Mouse (Mus musculus) olfactory bulb, adult 2 months (tissue): ENCODE measurements around the gene Fgfr2. TPM values are rescaled to one million over a fixed set of nuclear protein-coding genes. Genes with fewer than 3 reads are reported as not detected.

Experiments used
- H3K27ac ChIP-seq: fragments of 200-500 bp; 2 replicates; pipeline ENCODE4 v1.5.1; 2012; ENCODE audit warnings: low read depth, low read length; ENCODE audit not compliant: insufficient read depth
- H3K4me1 ChIP-seq: fragments of 200-500 bp; 2 replicates; pipeline ENCODE4 v1.6.1; 2012; ENCODE audit warnings: low read length; ENCODE audit not compliant: control insufficient read depth, insufficient read depth
- H3K4me3 ChIP-seq: fragments of 200-500 bp; 2 replicates; pipeline ENCODE4 v1.5.1; 2012; ENCODE audit warnings: mild to moderate bottlenecking, low read depth, low read length, moderate library complexity; ENCODE audit not compliant: insufficient read depth
- CTCF ChIP-seq: fragments of 200-500 bp; IDR thresholded peaks from 2 replicates; pipeline ENCODE4 v1.5.1; 2012; ENCODE audit warnings: low read depth, mild to moderate bottlenecking, low read length, moderate library complexity; ENCODE audit not compliant: insufficient read depth
- POLR2A ChIP-seq: fragments of 200-500 bp; IDR thresholded peaks from 2 replicates; pipeline ENCODE4 v1.6.1; 2012; ENCODE audit warnings: mild to moderate bottlenecking, low read depth, low read length, moderate library complexity; ENCODE audit not compliant: insufficient read depth
- WGBS: fragments of 180-500 bp; shearing (Covaris S2); methylation state at CpG from one replicate; pipeline ENCODE4 v1.1.7; 2018; 5-methylcytosine and 5-hydroxymethylcytosine counted together
- polyA plus RNA-seq: library from polyadenylated mRNA; stranded (reverse); fragments of >200 nt; gene quantifications from 2 replicates; pipeline ENCODE4 v1.2.4, GENCODE M21; 2012; ENCODE audit warnings: low replicate concordance; ENCODE audit not compliant: missing spikeins, insufficient read depth, insufficient read length

Fgfr2 gene
- polyA plus RNA-seq, 1 experiment, result not detected

- WGBS, result 93% methylated on average over 7 of the region's 7 CpGs
- H3K4me1 ChIP-seq, result no peaks in the 10 kb centered on the region
- TF ChIP-seq CTCF, result no peak
- no peak for TF ChIP-seq POLR2A
Observed at GRCm38 (mm10) chr7:132491902-132492301, 631.2 kb downstream of the Fgfr2 start.

DNA sequence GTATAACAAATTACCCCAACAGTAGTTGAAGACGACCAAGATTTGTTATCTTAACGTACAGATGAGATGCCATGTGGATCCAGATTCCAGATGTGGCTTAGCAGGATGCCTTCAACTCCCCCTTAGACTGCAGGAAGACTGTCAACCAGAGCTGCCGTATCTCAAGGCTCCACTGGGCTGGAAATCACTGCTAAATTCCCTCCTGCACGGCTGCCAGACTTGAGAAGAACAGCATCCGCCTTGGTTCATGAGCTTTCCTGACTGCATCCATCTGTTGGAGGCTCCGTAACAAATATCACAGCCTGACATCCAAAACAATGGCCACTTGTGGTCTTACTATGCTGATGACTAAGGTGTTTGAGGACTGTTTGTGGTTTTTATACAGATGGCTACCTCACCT, 635.8 kb downstream of the Fgfr2 start:
- no peak overlapping the region for H3K4me3 ChIP-seq
- TF ChIP-seq CTCF (no peak), POLR2A (no peak)
- H3K4me1 ChIP-seq, result peaks cover 2% of the 10 kb centered on the region; the same call in 1 of the 2 replicates
- H3K27ac ChIP-seq, result no peak overlapping the region
- WGBS, result 74% methylated on average over 6 of the region's 6 CpGs

More at GRCm38 (mm10) chr7:132491902-132492301, 631.2 kb downstream of the Fgfr2 start:
- Histone ChIP-seq H3K27ac (no peak overlapping the region), H3K4me3 (no peak overlapping the region)

- TF ChIP-seq CTCF (no peak), POLR2A (no peak)
- Histone ChIP-seq H3K4me3 (no peak overlapping the region), H3K27ac (no peak overlapping the region), H3K4me1 (peaks cover 2% of the 10 kb centered on the region; the same call in 1 of the 2 replicates)
- 75% methylated on average over 9 of the region's 9 CpGs for WGBS
Observed at GRCm38 (mm10) chr7:132486403-132487178, 636.6 kb downstream of the Fgfr2 start.

GRCm38 (mm10) chr7:132484424-132484823, 638.7 kb downstream of the Fgfr2 start:
- peaks cover 6% of the 10 kb centered on the region; the same call in 1 of the 2 replicates for H3K4me1 ChIP-seq
- no peak for TF ChIP-seq POLR2A
- TF ChIP-seq CTCF, result no peak
- no peak overlapping the region for H3K27ac ChIP-seq
- no peak overlapping the region for H3K4me3 ChIP-seq
- WGBS, result 85% methylated on average over 5 of the region's 5 CpGs

- WGBS, result 88% methylated on average over 4 of the region's 4 CpGs
Observed at GRCm38 (mm10) chr7:132480696-132481306, 642.3 kb downstream of the Fgfr2 start.

DNA sequence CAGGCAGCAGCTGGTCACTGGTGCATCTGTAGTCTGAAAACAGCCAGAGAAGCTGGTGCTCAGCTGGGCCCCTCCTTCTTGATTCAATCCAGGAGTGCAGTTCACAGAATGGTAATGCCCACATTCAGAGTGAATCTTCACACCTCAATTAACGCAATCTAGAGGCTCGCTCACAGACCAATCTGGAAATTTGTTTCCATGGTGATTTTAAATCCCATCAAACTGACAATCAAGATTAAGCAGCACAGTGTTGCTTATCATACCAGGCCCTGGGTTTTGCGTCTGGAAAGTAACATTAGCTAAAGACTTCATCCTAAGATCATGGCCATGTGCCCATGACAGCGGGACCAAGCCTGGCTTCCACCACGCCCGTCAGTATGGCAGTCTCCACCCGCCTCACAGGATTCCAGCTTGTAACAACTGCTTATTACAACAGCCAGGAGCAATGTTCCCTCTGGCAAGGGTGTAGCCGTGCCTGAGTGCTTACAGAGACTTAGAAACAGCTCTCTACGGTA, 644.8 kb downstream of the Fgfr2 start:
- WGBS, result 58% methylated on average over 9 of the region's 9 CpGs
- H3K4me3 ChIP-seq, result no peak overlapping the region
- H3K27ac ChIP-seq, result no peak overlapping the region
- peaks cover 10% of the 10 kb centered on the region; the same call in 1 of the 2 replicates for H3K4me1 ChIP-seq
- TF ChIP-seq CTCF (no peak), POLR2A (no peak)

More at GRCm38 (mm10) chr7:132480696-132481306, 642.3 kb downstream of the Fgfr2 start:
- Histone ChIP-seq H3K27ac (no peak overlapping the region), H3K4me1 (peaks cover 10% of the 10 kb centered on the region; the same call in 1 of the 2 replicates), H3K4me3 (no peak overlapping the region)
- TF ChIP-seq CTCF (no peak), POLR2A (no peak)

- H3K4me1 ChIP-seq, result peaks cover 8% of the 10 kb centered on the region; the same call in 1 of the 2 replicates
- TF ChIP-seq CTCF (no peak), POLR2A (no peak)
- H3K4me3 ChIP-seq, result no peak overlapping the region
- WGBS, result 78% methylated on average over 3 of the region's 3 CpGs
- no peak overlapping the region for H3K27ac ChIP-seq
Observed at GRCm38 (mm10) chr7:132477753-132478152, 645.4 kb downstream of the Fgfr2 start.

DNA sequence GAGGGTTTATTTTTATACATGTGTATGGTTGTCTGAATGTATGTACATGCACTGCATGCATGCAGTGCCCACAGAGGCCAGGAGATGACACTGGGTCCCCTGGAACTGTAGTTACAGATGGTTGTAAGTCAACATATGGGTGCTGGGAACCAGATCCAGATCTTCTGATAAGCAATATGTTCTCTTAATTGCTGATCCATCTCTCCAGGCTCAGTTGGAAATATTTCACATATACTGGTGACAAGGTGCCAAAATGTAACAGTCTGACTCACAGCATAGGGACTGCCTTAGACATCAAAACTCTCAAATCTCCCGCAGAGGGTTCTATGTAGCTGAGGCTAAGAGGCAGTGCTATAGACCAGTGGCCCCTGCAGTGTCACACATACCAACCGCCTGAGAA, 646.7 kb downstream of the Fgfr2 start:
- Histone ChIP-seq H3K4me3 (no peak overlapping the region), H3K4me1 (peaks cover 8% of the 10 kb centered on the region; the same call in 1 of the 2 replicates), H3K27ac (no peak overlapping the region)
- 100% methylated on average over 2 of the region's 2 CpGs for WGBS
- no peak for TF ChIP-seq POLR2A
- no peak for TF ChIP-seq CTCF

DNA sequence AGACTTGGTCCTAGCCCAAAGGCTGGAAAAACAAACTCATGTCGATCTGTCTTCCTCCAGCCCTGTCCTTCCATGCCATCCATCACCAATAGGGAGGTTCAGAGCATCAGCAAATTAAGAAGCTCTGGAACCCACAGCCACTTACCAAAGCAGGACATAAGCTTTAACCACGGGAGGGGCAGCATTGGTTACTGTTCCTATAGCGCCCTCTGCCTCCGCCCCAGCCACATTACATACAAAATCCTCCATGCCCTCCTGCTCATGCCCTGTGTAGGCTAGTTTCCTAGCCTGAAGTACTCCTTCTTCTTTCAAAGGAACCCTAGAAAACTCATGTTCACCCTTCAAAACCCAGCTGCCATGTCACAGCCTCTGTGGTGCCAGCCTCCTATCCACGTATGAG, 648.1 kb downstream of the Fgfr2 start:
- Histone ChIP-seq H3K27ac (no peak overlapping the region), H3K4me1 (peaks cover 4% of the 10 kb centered on the region; the same call in 1 of the 2 replicates), H3K4me3 (no peak overlapping the region)
- TF ChIP-seq POLR2A (no peak), CTCF (peak; percentile 15; the same call in 1 of the 2 replicates)
- WGBS, result 33% methylated on average over 5 of the region's 5 CpGs
